Mouse (Mus musculus) MEL (cell line): ENCODE measurements around the gene Riox1. TPM values are rescaled to one million over a fixed set of nuclear protein-coding genes. Genes with fewer than 3 reads are reported as not detected.

ENCODE experiments used
- DNase-seq: peaks from one replicate; pipeline ENCODE4 v3.0.0; 2011; ENCODE audit warnings: low read depth, low spot score
- H3K27ac ChIP-seq: 2 replicates; pipeline ENCODE4 v1.5.1; 2012; ENCODE audit warnings: low read depth, mild to moderate bottlenecking, control low read depth, low read length, moderate library complexity; ENCODE audit not compliant: control insufficient read depth
- H3K27me3 ChIP-seq, 2 experiments: fragments of 150-350 bp in 1 of 2; sonication (generic) in 1 of 2; 2 replicates each; pipeline ENCODE4 v1.6.1; 2012; ENCODE audit warnings: low read length in 2 of 2, mild to moderate bottlenecking in 2 of 2, improper control_type of control experiment in 1 of 2, moderate library complexity in 1 of 2; ENCODE audit not compliant: insufficient read depth in 2 of 2, control insufficient read depth in 1 of 2
- H3K36me3 ChIP-seq, 2 experiments: 2 replicates each; pipeline ENCODE4 v1.6.1; 2012 to 2014; ENCODE audit warnings: low read length in 2 of 2, improper control_type of control experiment in 1 of 2, inconsistent platforms in 1 of 2, mild to moderate bottlenecking in 1 of 2; ENCODE audit not compliant: insufficient read depth in 2 of 2, control insufficient read depth in 1 of 2
- H3K4me1 ChIP-seq, 2 experiments: fragments of 150-350 bp in 1 of 2; sonication (generic) in 1 of 2; 2 replicates each; pipeline ENCODE4 v1.6.1; 2012; ENCODE audit warnings: low read length in 2 of 2, improper control_type of control experiment in 1 of 2, mild to moderate bottlenecking in 1 of 2; ENCODE audit not compliant: insufficient read depth in 2 of 2, control insufficient read depth in 1 of 2
- H3K4me3 ChIP-seq, 2 experiments: fragments of 150-350 bp in 1 of 2; sonication (generic) in 1 of 2; 2 replicates each; pipeline ENCODE4 v1.5.1; 2012; ENCODE audit warnings: low read depth in 2 of 2, low read length in 2 of 2, mild to moderate bottlenecking in 2 of 2, moderate library complexity in 2 of 2, control low read depth in 1 of 2, improper control_type of control experiment in 1 of 2; ENCODE audit not compliant: control insufficient read depth in 1 of 2, insufficient read depth in 1 of 2
- H3K79me2 ChIP-seq: 2 replicates; pipeline ENCODE4 v1.6.1; 2012; ENCODE audit warnings: mild to moderate bottlenecking, low read length, moderate library complexity; ENCODE audit not compliant: control insufficient read depth, poor library complexity, insufficient read depth
- H3K9ac ChIP-seq: 2 replicates; pipeline ENCODE4 v1.6.1; 2012; ENCODE audit warnings: low read depth, mild to moderate bottlenecking, control low read depth, low read length, moderate library complexity; ENCODE audit not compliant: control insufficient read depth, poor library complexity, severe bottlenecking
- H3K9me3 ChIP-seq: fragments of 150-350 bp; sonication (generic); replicated peaks from 2 replicates; pipeline ENCODE4 v1.6.1; 2012; ENCODE audit warnings: mild to moderate bottlenecking, low read length, improper control_type of control experiment, moderate library complexity; ENCODE audit not compliant: insufficient read depth
- GABPA ChIP-seq: IDR thresholded peaks from 2 replicates; pipeline ENCODE4 v1.6.1; 2012; ENCODE audit warnings: low read depth, mild to moderate bottlenecking, inconsistent platforms, low read length, improper control_type of control experiment, moderate library complexity
- MEF2A ChIP-seq: IDR thresholded peaks from 2 replicates; pipeline ENCODE4 v1.6.1; 2014; ENCODE audit warnings: low read depth, mild to moderate bottlenecking, inconsistent platforms, low read length, improper control_type of control experiment; ENCODE audit not compliant: poor library complexity, insufficient replicate concordance, severe bottlenecking; ENCODE audit errors: extremely low read depth
- MXI1 ChIP-seq: IDR thresholded peaks from 2 replicates; pipeline ENCODE4 v1.6.1; 2011; ENCODE audit warnings: mild to moderate bottlenecking, low read depth, low read length, improper control_type of control experiment
- MYB ChIP-seq: IDR thresholded peaks from 2 replicates; pipeline ENCODE4 v1.6.1; 2011; ENCODE audit warnings: mild to moderate bottlenecking, low read depth, low read length, improper control_type of control experiment
- POLR2AphosphoS5 ChIP-seq: IDR thresholded peaks from 2 replicates; pipeline ENCODE4 v1.6.1; 2012; ENCODE audit warnings: low read depth, borderline replicate concordance, mild to moderate bottlenecking, inconsistent platforms, low read length, moderate library complexity, mixed read lengths
- RAD21 ChIP-seq: IDR thresholded peaks from 2 replicates; pipeline ENCODE4 v1.6.1; 2011; ENCODE audit warnings: mild to moderate bottlenecking, low read depth, low read length, improper control_type of control experiment
- USF1 ChIP-seq: IDR thresholded peaks from 2 replicates; pipeline ENCODE4 v1.6.1; 2014; ENCODE audit warnings: low read depth, mild to moderate bottlenecking, inconsistent platforms, low read length, improper control_type of control experiment, moderate library complexity
- ZNF384 ChIP-seq: IDR thresholded peaks from 2 replicates; pipeline ENCODE4 v1.6.1; 2012; ENCODE audit warnings: low read depth, mild to moderate bottlenecking, inconsistent platforms, low read length, improper control_type of control experiment
- polyA plus RNA-seq, 2 experiments: library from polyadenylated mRNA; stranded (reverse) in 1 of 2; unstranded in 1 of 2; fragments of >175 nt in 1 of 2; fragments of >200 nt in 1 of 2; gene quantifications; 2 replicates each; pipeline versions ENCODE4 v1.2.1 to v1.2.4; 2012; ENCODE audit warnings: low replicate concordance in 2 of 2, low read depth in 1 of 2; ENCODE audit not compliant: insufficient read length in 2 of 2, insufficient read depth in 1 of 2, missing spikeins in 1 of 2
- total RNA-seq: library from RNA; depleted of rRNA; stranded (reverse); fragments of 300-350 nt; gene quantifications from 2 replicates; pipeline ENCODE4 v1.2.3, GENCODE M21; 2012

Riox1 gene
- total and polyA plus RNA-seq, 3 experiments = 46.6 to 47.1 TPM; not detected in 1

DNA sequence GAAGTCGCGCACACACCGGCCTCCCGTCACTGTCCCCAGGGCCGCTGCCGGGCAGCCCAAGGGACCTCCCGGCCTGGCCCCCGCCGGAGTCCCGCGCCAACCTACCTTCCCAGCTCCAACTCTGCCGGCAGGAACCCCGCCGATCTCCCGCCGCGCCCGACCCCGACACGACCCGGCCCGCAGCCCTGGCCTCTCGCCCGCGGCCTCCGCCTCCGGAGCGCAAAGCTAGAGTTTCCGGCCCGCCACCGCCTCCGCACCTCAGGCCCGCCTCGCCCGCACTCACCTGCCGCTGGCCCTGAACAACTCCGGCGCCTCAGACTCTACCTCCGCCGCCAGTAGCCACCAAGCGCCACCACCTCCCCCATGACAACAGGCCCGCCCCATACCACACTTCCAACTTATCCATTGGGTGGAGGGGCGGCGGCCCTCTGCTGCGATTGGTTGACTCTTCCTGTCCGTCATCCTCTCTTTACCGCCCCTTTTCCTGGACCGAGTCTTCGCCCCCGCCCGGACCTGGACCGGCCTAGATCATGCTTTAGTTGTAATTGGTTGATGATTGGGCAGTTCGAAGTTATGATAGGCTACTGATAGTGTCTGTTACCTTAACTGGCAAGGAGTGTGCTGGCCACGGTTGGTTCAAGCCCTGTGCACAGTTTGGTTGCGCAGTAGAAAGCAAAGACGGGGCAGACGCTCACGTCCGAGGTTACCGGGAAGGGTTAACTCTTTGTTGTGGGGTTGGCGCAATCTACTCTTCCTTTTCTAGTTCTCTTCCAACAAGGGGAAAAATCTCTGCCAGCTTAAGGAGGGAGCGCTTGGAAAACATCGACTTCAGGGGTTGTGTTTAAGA is 28.6 kb upstream of the Riox1 start, which contains the start of gene Numb (continued):
- TF ChIP-seq MXI1 (peak; percentile 17; the same call in 1 of the 2 replicates), MYB (no peak)

DNA sequence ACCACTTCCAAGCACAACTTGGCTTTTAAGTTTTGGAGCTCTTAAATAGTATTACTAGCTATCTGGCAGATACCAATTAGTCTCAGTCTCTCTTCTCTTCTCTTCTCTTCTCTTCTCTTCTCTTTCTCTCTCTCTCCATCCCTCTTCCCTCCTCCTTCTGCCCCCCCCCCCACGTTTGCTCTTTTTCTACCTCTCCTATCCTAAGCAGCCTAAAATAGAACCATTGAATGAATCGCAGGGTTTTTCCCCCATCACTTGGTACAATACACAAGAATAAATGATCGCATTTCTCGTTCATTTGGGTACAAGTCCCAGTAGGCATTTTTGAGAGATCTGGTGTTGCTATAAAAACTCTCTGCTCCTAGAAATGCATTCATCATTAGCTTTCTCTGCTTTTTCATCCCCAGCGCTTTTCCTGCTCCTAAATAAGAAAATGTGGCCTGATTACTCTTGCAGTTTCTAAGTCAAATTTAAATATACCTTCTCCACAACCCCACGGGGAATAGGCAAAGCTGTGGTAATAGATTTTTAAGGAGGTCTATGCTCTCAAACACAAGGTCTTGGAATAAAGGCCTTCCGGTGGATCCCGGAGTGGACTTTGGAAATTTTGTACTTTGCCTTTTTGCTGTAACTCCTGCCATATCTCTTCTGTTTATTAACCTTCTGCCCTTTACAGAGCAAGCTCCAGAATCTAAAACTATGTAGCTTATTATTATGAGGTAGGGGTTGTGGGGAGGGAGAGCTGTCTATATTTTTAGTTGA is 27.5 kb upstream of the Riox1 start:
- DNase-seq = no peak
- H3K9ac ChIP-seq = peak overlapping the region; percentile 75
- H3K27ac ChIP-seq = no peak overlapping the region
- no peak for TF ChIP-seq MEF2A
- peak overlapping the region; percentile 60 to 81 for H3K4me3 ChIP-seq
- no peaks in the 10 kb centered on the region for H3K9me3 ChIP-seq
- peaks cover 0 to 17% of the 10 kb centered on the region in 2 experiments; a peak in 2 of 4 replicates for H3K36me3 ChIP-seq
- no peaks in the 10 kb centered on the region for H3K27me3 ChIP-seq
- peaks cover 12% of the 10 kb centered on the region for H3K79me2 ChIP-seq
- peaks cover 0 to 14% of the 10 kb centered on the region in 2 experiments; a peak in 2 of 4 replicates for H3K4me1 ChIP-seq

DNA sequence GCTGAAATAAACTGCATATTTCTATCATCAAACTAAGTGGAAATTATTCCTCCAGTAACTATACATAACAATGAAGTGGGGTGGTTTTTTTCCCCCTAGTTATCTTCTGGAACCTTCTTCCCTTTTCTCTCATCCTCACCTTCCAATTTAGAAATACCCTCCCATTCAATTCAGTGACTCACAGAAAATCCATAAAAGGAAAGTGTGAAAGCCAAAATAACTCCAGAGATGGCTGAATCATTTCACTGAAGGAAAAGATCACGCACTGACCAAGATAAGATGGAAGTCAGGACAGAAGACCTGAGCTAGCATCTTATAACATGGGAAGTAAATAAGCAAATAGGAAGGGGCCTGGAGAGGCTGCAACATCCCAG is 26.9 kb upstream of the Riox1 start:
- H3K4me1 ChIP-seq = peaks cover 4 to 18% of the 10 kb centered on the region in 2 experiments; a peak in 3 of 4 replicates

DNA sequence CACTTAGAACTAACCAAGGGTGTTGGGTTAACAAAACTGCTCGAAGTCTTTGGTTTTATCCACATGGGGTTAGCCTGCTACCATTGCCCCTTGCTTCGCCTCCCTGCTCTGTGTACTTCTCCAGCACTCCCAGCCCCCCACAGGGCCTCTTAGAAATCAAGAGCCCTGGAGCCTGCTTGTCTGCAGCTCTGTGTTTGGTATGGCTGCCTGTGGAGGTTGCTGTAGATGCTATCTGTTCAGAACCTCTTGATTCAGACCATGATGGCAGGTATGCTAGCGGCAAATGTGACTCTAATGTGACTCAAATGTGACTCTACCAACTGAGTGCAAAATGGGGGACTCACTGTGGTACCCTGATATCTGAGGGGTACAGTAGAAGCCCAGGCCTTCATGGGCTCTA is 26.1 kb upstream of the Riox1 start:
- H3K9ac ChIP-seq = no peak overlapping the region
- peaks cover 10 to 24% of the 10 kb centered on the region in 2 experiments for H3K4me1 ChIP-seq
- H3K27ac ChIP-seq = no peak overlapping the region
- H3K36me3 ChIP-seq = peaks cover 0 to 30% of the 10 kb centered on the region in 2 experiments; a peak in 2 of 4 replicates
- no peak for DNase-seq
- no peaks in the 10 kb centered on the region for H3K27me3 ChIP-seq
- H3K79me2 ChIP-seq = peaks cover 12% of the 10 kb centered on the region
- H3K4me3 ChIP-seq = no peak overlapping the region
- no peaks in the 10 kb centered on the region for H3K9me3 ChIP-seq
- TF ChIP-seq USF1 = no peak
- no peak for TF ChIP-seq POLR2AphosphoS5
- TF ChIP-seq MXI1 = no peak
- TF ChIP-seq ZNF384 = no peak
- TF ChIP-seq GABPA = no peak

More for the DNA sequence above, 26.9 kb upstream of the Riox1 start:
- Histone ChIP-seq H3K9ac (no peak overlapping the region), H3K27ac (no peak overlapping the region), H3K9me3 (no peaks in the 10 kb centered on the region), H3K79me2 (peaks cover 12% of the 10 kb centered on the region), H3K4me3 (no peak overlapping the region), H3K36me3 (peaks cover 0 to 23% of the 10 kb centered on the region in 2 experiments; a peak in 2 of 4 replicates), H3K27me3 (no peaks in the 10 kb centered on the region)
- no peak for DNase-seq
- TF ChIP-seq RAD21 = no peak
